Mouse (Mus musculus): ENCODE measurements around the gene Taar1. TPM values are rescaled to one million over a fixed set of nuclear protein-coding genes. Genes with fewer than 3 reads are reported as not detected.

Gene Taar1
- total and polyA plus RNA-seq, 2 experiments from 2014 or later = not detected

DNA sequence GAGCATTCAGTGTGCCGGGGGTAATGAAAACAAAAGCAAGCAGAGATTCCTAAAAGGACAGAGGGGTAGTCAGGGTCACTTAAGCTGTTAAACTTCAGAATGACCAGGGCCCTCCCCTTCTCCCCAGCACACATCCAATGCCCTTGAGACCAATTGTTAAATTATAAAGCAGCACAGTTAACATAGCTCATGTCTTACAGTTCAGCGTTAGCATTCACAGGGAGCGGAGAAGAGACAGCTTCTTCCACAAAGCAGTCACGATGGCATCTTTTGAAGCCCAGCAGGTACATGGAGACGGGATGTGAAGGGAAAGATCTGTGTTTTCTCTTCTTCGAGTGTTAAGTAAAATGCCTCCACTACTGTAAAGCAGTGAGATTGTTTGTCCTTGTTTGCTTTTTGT is 18.2 kb downstream of the Taar1 start, which contains the start of gene Taar2:
TSS of gene Taar2 (plus strand) at position 261 of the 400 bp plus-strand sequence.
- no peak for TF ChIP-seq CTCF (IDR thresholded peaks at IDR 0.05)
- no peak within 1 kb of the TSS for H3K27ac ChIP-seq (ENCODE audit: low read depth, low read length)
- H3K9me3 ChIP-seq (ENCODE audit: low read length) = no peaks in the 10 kb centered on the region
- ATAC-seq (ENCODE audit: low FRiP score) = peak; percentile 15; the same call in 1 of the 2 replicates
- H3K4me1 ChIP-seq (ENCODE audit: insufficient read depth, low read length) = no peaks in the 10 kb centered on the region
- no peaks in the 10 kb centered on the region for H3K27me3 ChIP-seq (ENCODE audit: insufficient read depth, low read length)
- H3K4me2 ChIP-seq (ENCODE audit: low read depth, low read length, poor library complexity, severe bottlenecking) = peak within 1 kb of the TSS; percentile 26
- no peaks in the 10 kb centered on the region for H3K36me3 ChIP-seq (ENCODE audit: insufficient read depth, low read length)
- H3K4me3 ChIP-seq (ENCODE audit: low read depth, low read length) = no peak within 1 kb of the TSS
- no peak for DNase-seq (ENCODE audit: low spot score)
- no peak within 1 kb of the TSS for H3K9ac ChIP-seq (replicated peaks; ENCODE audit: low read length, poor library complexity, severe bottlenecking)
- 35% methylated on average over 6 of the region's 6 CpGs for WGBS

DNA sequence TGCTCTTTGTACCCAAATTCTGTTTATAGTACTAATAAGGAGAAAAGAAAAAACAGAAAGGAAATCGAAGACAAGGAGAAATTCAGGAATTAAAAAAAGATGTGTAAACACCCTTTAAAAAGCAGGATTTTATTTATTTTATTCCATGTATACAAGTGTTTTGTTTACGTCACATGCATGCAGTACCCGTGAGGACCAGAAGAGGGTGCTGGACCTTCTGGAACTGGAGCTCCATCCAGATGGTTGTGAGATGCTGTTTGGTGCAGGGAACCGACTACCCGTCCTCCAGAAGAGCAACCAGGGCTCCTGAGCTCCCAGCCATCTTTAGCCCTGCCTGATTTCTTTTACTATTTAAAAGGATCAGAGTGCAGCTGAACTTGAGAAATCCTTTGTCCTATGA is 22.3 kb downstream of the Taar1 start:
- no peaks in the 10 kb centered on the region for H3K27me3 ChIP-seq (ENCODE audit: insufficient read depth, low read length)
- H3K27ac ChIP-seq (ENCODE audit: low read depth, low read length) = no peak overlapping the region
- no peaks in the 10 kb centered on the region for H3K4me1 ChIP-seq (ENCODE audit: insufficient read depth, low read length)
- H3K4me2 ChIP-seq (ENCODE audit: low read depth, low read length, poor library complexity, severe bottlenecking) = no peak overlapping the region
- no peaks in the 10 kb centered on the region for H3K9me3 ChIP-seq (ENCODE audit: low read length)
- no peak overlapping the region for H3K4me3 ChIP-seq (ENCODE audit: low read depth, low read length)
- no peaks in the 10 kb centered on the region for H3K36me3 ChIP-seq (ENCODE audit: insufficient read depth, low read length)
- ATAC-seq (ENCODE audit: low FRiP score) (no peak), DNase-seq (ENCODE audit: low spot score) (no peak)
- H3K9ac ChIP-seq (replicated peaks; ENCODE audit: low read length, poor library complexity, severe bottlenecking) = no peak overlapping the region
- peak; percentile 43 for TF ChIP-seq CTCF (IDR thresholded peaks at IDR 0.05)
- 84% methylated on average over 5 of the region's 5 CpGs for whole genome bisulfite sequencing

DNA sequence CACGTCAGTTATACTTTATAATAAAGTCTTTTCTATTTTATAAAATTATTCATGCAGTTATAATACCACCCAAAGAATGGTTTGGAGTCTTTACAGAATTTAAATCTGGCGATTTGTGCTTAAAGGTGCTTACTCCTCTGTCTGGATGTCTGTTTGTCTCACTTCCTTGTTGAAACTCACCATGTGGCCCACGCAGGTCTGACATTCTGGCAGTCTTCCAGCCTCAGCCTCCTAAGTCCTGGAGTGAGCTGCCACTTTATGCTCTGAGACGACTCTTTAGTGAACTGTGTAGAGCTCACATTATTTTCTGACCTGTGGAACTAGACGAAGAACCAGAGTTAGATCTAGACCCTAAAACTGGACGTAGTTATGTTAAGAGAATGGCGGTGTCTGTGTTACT is 27.9 kb downstream of the Taar1 start:
- DNase-seq (ENCODE audit: low spot score) (no peak), ATAC-seq (ENCODE audit: low FRiP score) (no peak)
- TF ChIP-seq CTCF (IDR thresholded peaks at IDR 0.05) = no peak
- Histone ChIP-seq H3K4me3 (ENCODE audit: low read depth, low read length) (no peak overlapping the region), H3K4me1 (ENCODE audit: insufficient read depth, low read length) (no peaks in the 10 kb centered on the region; the same call in 1 of the 2 replicates), H3K27ac (ENCODE audit: low read depth, low read length) (no peak overlapping the region), H3K9me3 (ENCODE audit: low read length) (no peaks in the 10 kb centered on the region), H3K36me3 (ENCODE audit: insufficient read depth, low read length) (no peaks in the 10 kb centered on the region), H3K4me2 (ENCODE audit: low read depth, low read length, poor library complexity, severe bottlenecking) (no peak overlapping the region), H3K27me3 (ENCODE audit: insufficient read depth, low read length) (no peaks in the 10 kb centered on the region), H3K9ac (replicated peaks; ENCODE audit: low read length, poor library complexity, severe bottlenecking) (no peak overlapping the region)
- WGBS = 58% methylated on average over 7 of the region's 7 CpGs

DNA sequence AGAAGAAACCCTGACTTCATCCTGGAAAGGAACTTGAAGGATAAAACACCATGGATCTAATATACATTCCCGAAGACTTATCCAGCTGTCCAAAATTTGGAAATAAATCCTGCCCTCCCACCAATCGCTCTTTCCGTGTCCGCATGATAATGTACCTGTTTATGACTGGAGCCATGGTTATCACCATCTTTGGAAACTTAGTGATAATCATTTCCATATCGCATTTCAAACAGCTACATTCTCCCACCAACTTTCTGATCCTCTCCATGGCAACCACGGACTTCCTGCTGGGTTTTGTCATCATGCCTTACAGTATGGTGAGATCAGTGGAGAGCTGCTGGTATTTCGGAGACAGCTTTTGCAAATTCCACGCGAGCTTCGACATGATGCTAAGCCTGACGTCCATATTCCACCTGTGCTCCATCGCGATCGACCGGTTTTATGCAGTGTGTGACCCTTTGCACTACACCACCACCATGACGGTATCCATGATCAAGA is 29.4 kb downstream of the Taar1 start, which contains the start of gene Taar3:
TSS of gene Taar3 (plus strand) at position 51 of the 498 bp plus-strand sequence.
- DNase-seq (ENCODE audit: low spot score) (peak; percentile 21), ATAC-seq (ENCODE audit: low FRiP score) (0 out of 2 replicates have a peak, but pooled peaks have one; percentile 38)
- no peak within 1 kb of the TSS for H3K4me2 ChIP-seq (ENCODE audit: low read depth, low read length, poor library complexity, severe bottlenecking)
- TF ChIP-seq CTCF (IDR thresholded peaks at IDR 0.05) = no peak
- no peak within 1 kb of the TSS for H3K4me3 ChIP-seq (ENCODE audit: low read depth, low read length)
- no peaks in the 10 kb centered on the region for H3K9me3 ChIP-seq (ENCODE audit: low read length)
- H3K9ac ChIP-seq (replicated peaks; ENCODE audit: low read length, poor library complexity, severe bottlenecking) = no peak within 1 kb of the TSS
- H3K27me3 ChIP-seq (ENCODE audit: insufficient read depth, low read length) = no peaks in the 10 kb centered on the region
- 68% methylated on average over 16 of the region's 16 CpGs for WGBS
- no peaks in the 10 kb centered on the region; the same call in 1 of the 2 replicates for H3K4me1 ChIP-seq (ENCODE audit: insufficient read depth, low read length)
- H3K36me3 ChIP-seq (ENCODE audit: insufficient read depth, low read length) = no peaks in the 10 kb centered on the region
- H3K27ac ChIP-seq (ENCODE audit: low read depth, low read length) = no peak within 1 kb of the TSS

DNA sequence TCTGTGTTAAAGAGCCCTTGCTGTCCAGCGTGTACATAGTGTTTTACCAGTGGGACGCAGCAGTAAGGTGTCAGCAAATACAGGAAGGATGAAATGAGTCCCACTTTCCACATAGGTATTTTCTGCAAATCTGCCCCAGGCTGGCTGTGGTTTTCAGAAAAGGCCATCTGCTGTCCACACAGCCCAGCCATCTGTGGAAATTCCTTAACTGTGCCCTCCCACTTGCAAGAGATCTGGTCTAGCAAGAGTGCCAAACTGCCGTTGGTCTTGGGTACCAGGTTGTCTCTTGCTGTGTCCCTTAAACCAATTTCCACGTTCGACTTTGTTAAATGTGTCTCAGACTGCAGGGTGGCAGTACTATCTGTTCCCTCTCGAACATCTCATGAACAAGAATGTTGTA is 31.6 kb downstream of the Taar1 start:
- ATAC-seq (ENCODE audit: low FRiP score) = no peak
- DNase-seq (ENCODE audit: low spot score) = peak; percentile 23
- Histone ChIP-seq H3K9ac (replicated peaks; ENCODE audit: low read length, poor library complexity, severe bottlenecking) (no peak overlapping the region), H3K4me3 (ENCODE audit: low read depth, low read length) (no peak overlapping the region), H3K27ac (ENCODE audit: low read depth, low read length) (no peak overlapping the region), H3K36me3 (ENCODE audit: insufficient read depth, low read length) (no peaks in the 10 kb centered on the region), H3K4me2 (ENCODE audit: low read depth, low read length, poor library complexity, severe bottlenecking) (no peak overlapping the region), H3K4me1 (ENCODE audit: insufficient read depth, low read length) (no peaks in the 10 kb centered on the region; the same call in 1 of the 2 replicates), H3K9me3 (ENCODE audit: low read length) (no peaks in the 10 kb centered on the region), H3K27me3 (ENCODE audit: insufficient read depth, low read length) (no peaks in the 10 kb centered on the region)
- WGBS = 90% methylated on average over 6 of the region's 6 CpGs
- TF ChIP-seq CTCF (IDR thresholded peaks at IDR 0.05) = no peak

DNA sequence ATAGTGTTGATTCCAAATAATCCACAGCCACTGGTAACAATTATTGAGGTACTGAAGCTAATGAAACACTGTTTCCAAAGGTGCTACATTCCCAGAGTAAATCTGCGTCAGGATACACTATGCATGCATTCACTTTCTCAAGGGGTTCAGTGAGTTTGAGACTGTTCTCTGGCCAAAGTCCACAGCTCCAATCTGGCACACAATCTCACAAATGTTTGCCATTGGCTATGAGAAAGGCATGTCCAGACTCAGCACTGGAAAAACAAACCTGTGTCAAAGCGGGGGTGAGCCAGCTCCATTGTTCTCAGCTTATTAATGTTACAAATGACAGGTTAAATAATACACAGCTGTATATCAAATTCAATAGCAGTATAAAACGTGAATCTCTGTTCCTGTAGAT is 38.9 kb downstream of the Taar1 start:
- TF ChIP-seq CTCF (IDR thresholded peaks at IDR 0.05) = no peak
- DNase-seq (ENCODE audit: low spot score) = no peak
- 71% methylated on average over 3 of the region's 3 CpGs for WGBS
- Histone ChIP-seq H3K4me2 (ENCODE audit: low read depth, low read length, poor library complexity, severe bottlenecking) (no peak overlapping the region), H3K9me3 (ENCODE audit: low read length) (no peaks in the 10 kb centered on the region), H3K4me1 (ENCODE audit: insufficient read depth, low read length) (no peaks in the 10 kb centered on the region), H3K9ac (replicated peaks; ENCODE audit: low read length, poor library complexity, severe bottlenecking) (no peak overlapping the region), H3K36me3 (ENCODE audit: insufficient read depth, low read length) (no peaks in the 10 kb centered on the region), H3K27ac (ENCODE audit: low read depth, low read length) (no peak overlapping the region), H3K27me3 (ENCODE audit: insufficient read depth, low read length) (no peaks in the 10 kb centered on the region), H3K4me3 (ENCODE audit: low read depth, low read length) (no peak overlapping the region)
- no peak for ATAC-seq (ENCODE audit: low FRiP score)
